Comparison of ENCODE assay signal across 24 mouse cellular contexts in the genomic region with DNA sequence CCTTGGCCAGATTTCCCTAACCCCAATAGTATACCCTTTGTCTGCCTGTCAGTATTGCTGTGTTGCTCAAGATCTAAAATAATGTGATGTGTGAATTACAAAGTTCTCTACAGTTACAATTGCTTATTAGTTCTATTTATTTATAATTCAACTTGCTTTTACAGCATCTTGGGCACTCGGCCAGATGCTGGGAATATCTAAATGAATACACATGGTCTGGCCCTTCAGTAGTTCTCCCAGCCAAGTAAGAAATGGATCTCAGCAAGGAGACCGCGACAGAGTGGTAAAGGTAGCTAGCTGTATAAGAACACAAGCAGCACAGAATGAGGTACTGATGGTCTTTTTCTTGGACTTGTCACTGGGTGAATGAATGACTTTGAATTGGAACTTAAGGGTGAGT. TPM values are rescaled to one million over a fixed set of nuclear protein-coding genes. Genes with fewer than 3 reads are reported as not detected.
DNase-seq lines count a peak whose midpoint lies in the region; ATAC-seq and TF ChIP-seq lines count a peak whose summit lies in the region.
"Had no signal": no experiment of that assay in that cellular context is flagged by ENCODE, and none has a peak within 500 bp of the region (broad histone marks: within the 10 kb centered on the region; RNA-seq: fewer than 3 reads in every experiment).

No protein-coding gene starts in this region.

- intact Hi-C loops in heart, postnatal 14 days (cut with DNase I) = no loop called here

- 68% methylated on average over 3 of the region's 3 CpGs for WGBS in embryonic facial prominence, embryonic 14.5 days
- 95% methylated on average over 3 of the region's 3 CpGs for WGBS in embryonic facial prominence, embryonic 10.5 days
- WGBS in lung, embryonic 14.5 days = 78% methylated on average over 3 of the region's 3 CpGs

- TF ChIP-seq CTCF in lung, embryonic 14.5 days (IDR thresholded peaks at IDR 0.05; ENCODE audit: low read depth) = no peak

- H3K9ac ChIP-seq in embryonic facial prominence, embryonic 14.5 days (ENCODE audit: low read depth, low read length) = no peak overlapping the region
- H3K9ac ChIP-seq in lung, embryonic 14.5 days = no peak overlapping the region
- H3K9ac ChIP-seq: embryonic facial prominence, embryonic 13.5 days; forebrain, embryonic 13.5 days; forebrain, embryonic 15.5 days; forebrain, postnatal 0 days had no signal

- no peaks in the 10 kb centered on the region for H3K4me1 ChIP-seq in embryonic facial prominence, embryonic 14.5 days (ENCODE audit: control insufficient read depth, insufficient read depth, low read length)
- no peaks in the 10 kb centered on the region for H3K4me1 ChIP-seq in embryonic facial prominence, embryonic 10.5 days
- H3K4me1 ChIP-seq in lung, embryonic 14.5 days (ENCODE audit: insufficient read depth) = no peaks in the 10 kb centered on the region
- H3K4me1 ChIP-seq: forebrain, embryonic 13.5 days; forebrain, embryonic 15.5 days had no signal

- H3K9me3 ChIP-seq in embryonic facial prominence, embryonic 14.5 days (ENCODE audit: control insufficient read depth, low read length) = no peaks in the 10 kb centered on the region
- no peaks in the 10 kb centered on the region for H3K9me3 ChIP-seq in embryonic facial prominence, embryonic 10.5 days
- no peaks in the 10 kb centered on the region for H3K9me3 ChIP-seq in lung, embryonic 14.5 days (ENCODE audit: low read depth, low read length)
- H3K9me3 ChIP-seq: embryonic facial prominence, embryonic 13.5 days; forebrain, embryonic 13.5 days; forebrain, embryonic 15.5 days; G1E had no signal

- peaks cover 7% of the 10 kb centered on the region for H3K36me3 ChIP-seq in embryonic facial prominence, embryonic 14.5 days (ENCODE audit: control insufficient read depth, insufficient read depth, low read length)
- H3K36me3 ChIP-seq in embryonic facial prominence, embryonic 10.5 days (replicated peaks) = peaks cover 23% of the 10 kb centered on the region; the same call in 1 of the 2 replicates
- H3K36me3 ChIP-seq in lung, embryonic 14.5 days (ENCODE audit: insufficient read depth) = no peaks in the 10 kb centered on the region

- H3K4me2 ChIP-seq in embryonic facial prominence, embryonic 14.5 days (ENCODE audit: low read depth, low read length) = no peak overlapping the region
- no peak overlapping the region for H3K4me2 ChIP-seq in lung, embryonic 14.5 days
- H3K4me2 ChIP-seq: embryonic facial prominence, embryonic 13.5 days; forebrain, embryonic 13.5 days; forebrain, embryonic 15.5 days had no signal

- H3K4me3 ChIP-seq in embryonic facial prominence, embryonic 14.5 days (ENCODE audit: low read depth, low read length) = no peak overlapping the region
- no peak overlapping the region for H3K4me3 ChIP-seq in embryonic facial prominence, embryonic 10.5 days
- no peak overlapping the region for H3K4me3 ChIP-seq in lung, embryonic 14.5 days (ENCODE audit: low read depth, low read length)
- H3K4me3 ChIP-seq: embryonic facial prominence, embryonic 13.5 days; forebrain, embryonic 13.5 days; forebrain, embryonic 15.5 days had no signal

- no peaks in the 10 kb centered on the region for H3K27me3 ChIP-seq in embryonic facial prominence, embryonic 14.5 days (replicated peaks; ENCODE audit: control insufficient read depth, insufficient read depth, low read length)
- no peaks in the 10 kb centered on the region for H3K27me3 ChIP-seq in embryonic facial prominence, embryonic 10.5 days (replicated peaks; ENCODE audit: low read depth, poor library complexity, severe bottlenecking)
- H3K27me3 ChIP-seq in lung, embryonic 14.5 days (ENCODE audit: insufficient read depth, low read length) = no peaks in the 10 kb centered on the region
- H3K27me3 ChIP-seq: CH12.LX; embryonic facial prominence, embryonic 13.5 days; forebrain, embryonic 13.5 days; forebrain, embryonic 15.5 days had no signal

- ATAC-seq in embryonic facial prominence, embryonic 14.5 days (ENCODE audit: low read depth) = no peak
- no peak for ATAC-seq in lung, embryonic 14.5 days (ENCODE audit: insufficient read depth)
- ATAC-seq in megakaryocyte-erythroid progenitor cell, adult 5-6 weeks (replicated peaks; ENCODE audit: low FRiP score, low TSS enrichment, poor library complexity, severe bottlenecking) = 0 out of 2 replicates have a peak, but pooled peaks have one; percentile 4
- ATAC-seq: CD4-positive, CD25-positive, alpha-beta regulatory T cell, adult 4 months; forebrain, embryonic 13.5 days; forebrain, embryonic 15.5 days; forebrain, postnatal 0 days had no signal

- DNase-seq in embryonic facial prominence, embryonic 14.5 days (ENCODE audit: low spot score) = peak; percentile 21
- DNase-seq in embryonic facial prominence, embryonic 10.5 days (ENCODE audit: low spot score) = no peak
- peak; percentile 68 for DNase-seq in heart, adult 11 months
- no peak for DNase-seq in heart, postnatal 14 days
- peak; percentile 56 for DNase-seq in lung, embryonic 14.5 days
- DNase-seq in lung, adult 18-20 months = no peak
- DNase-seq in cerebellum, adult 11 months = no peak
- DNase-seq: adrenal gland, adult 8-10 months; adrenal gland, postnatal 14 days; adrenal gland, postnatal 36 days; B cell, adult 2 months; cerebellum, adult 11-12 months; cerebellum, adult 2 months; cerebellum, adult 9-10 months; cerebellum, postnatal 10 days; cerebellum, postnatal 25 days; forebrain, postnatal 0 days had no signal

- H3K27ac ChIP-seq in embryonic facial prominence, embryonic 14.5 days (replicated peaks; ENCODE audit: low read depth, low read length) = no peak overlapping the region
- H3K27ac ChIP-seq in embryonic facial prominence, embryonic 10.5 days (replicated peaks) = no peak overlapping the region
- no peak overlapping the region for H3K27ac ChIP-seq in lung, embryonic 14.5 days (ENCODE audit: low read depth)
- H3K27ac ChIP-seq: embryonic facial prominence, embryonic 13.5 days; forebrain, embryonic 13.5 days; forebrain, embryonic 15.5 days had no signal

RNA-seq across cellular contexts. Expression of gene Clpb, which starts 46.2 kb away (rescaled TPM):
- 37.5 and 48.5 TPM in 2 replicates for polyA plus RNA-seq in embryonic facial prominence, embryonic 14.5 days (2014; fragmentation: Nextera tagmentation; extraction: Ambion mirVana)
- polyA plus RNA-seq in embryonic facial prominence, embryonic 10.5 days (2016; fragmentation: Nextera tagmentation; extraction: Ambion mirVana) = 56.2 and 58.3 TPM in 2 replicates
- 10 to 100 TPM; 61.6 to 69.5 TPM for total RNA-seq in heart, postnatal 14 days (2021)
- 55.6 and 56.5 TPM in 2 replicates for polyA plus RNA-seq in lung, embryonic 14.5 days (2014; fragmentation: Nextera tagmentation; extraction: Ambion mirVana)
- 28.3 and 41.2 TPM in 2 replicates for total RNA-seq in megakaryocyte-erythroid progenitor cell, adult 5-6 weeks (2014; fragmentation: Nextera tagmentation)
- total RNA-seq in megakaryocyte-erythroid progenitor cell, adult 5-6 weeks (2017) = 25.5 and 26.2 TPM in 2 replicates

Comparison
In these comparisons a context has a peak if more than half of its experiments do, and no peak if none do; other contexts are left out.
1. DNase-seq: peak in embryonic facial prominence, embryonic 14.5 days (single experiment), heart, adult 11 months (single experiment) and lung, embryonic 14.5 days (single experiment); none in embryonic facial prominence, embryonic 10.5 days (single experiment), heart, postnatal 14 days (0 of 2), lung, adult 18-20 months (0 of 2) and cerebellum, adult 11 months (single experiment).